ENCODE assay signal across 16 mouse cellular contexts in genomic region chr1:159792546-159792945, GRCm38 (mm10).
"Had no signal": no experiment of that assay in that cellular context is flagged by ENCODE, and none has a peak within 500 bp of the region (broad histone marks: within the 10 kb centered on the region; RNA-seq: fewer than 3 reads in every experiment).

No protein-coding gene starts in this region.

- DNase-seq: retina, postnatal 1 day; right cerebral cortex, adult 18-20 months; right cerebral cortex, postnatal 14 days; right cerebral cortex, postnatal 25 days; right cerebral cortex, postnatal 4 days; spleen, adult 18-20 months; thymus, adult 18-20 months; thymus, adult 2 months; thymus, postnatal 14 days; thymus, postnatal 25 days; thymus, postnatal 36 days; thymus, postnatal 4 days had no signal

- H3K4me3 ChIP-seq: neural tube, embryonic 13.5 days; neural tube, embryonic 15.5 days; stomach, embryonic 15.5 days had no signal

- H3K9ac ChIP-seq: neural tube, embryonic 13.5 days; neural tube, embryonic 15.5 days; stomach, embryonic 15.5 days had no signal

- H3K27ac ChIP-seq: neural tube, embryonic 13.5 days; neural tube, embryonic 15.5 days; stomach, embryonic 15.5 days; stomach, postnatal 0 days had no signal

- H3K36me3 ChIP-seq: neural tube, embryonic 13.5 days; neural tube, embryonic 15.5 days; stomach, embryonic 15.5 days had no signal

- H3K4me2 ChIP-seq: neural tube, embryonic 13.5 days; neural tube, embryonic 15.5 days; stomach, embryonic 15.5 days had no signal

- H3K4me1 ChIP-seq: neural tube, embryonic 13.5 days; neural tube, embryonic 15.5 days; stomach, embryonic 15.5 days had no signal

- H3K9me3 ChIP-seq: neural tube, embryonic 13.5 days; neural tube, embryonic 15.5 days; stomach, embryonic 15.5 days had no signal

- H3K27me3 ChIP-seq: neural tube, embryonic 13.5 days; neural tube, embryonic 15.5 days; stomach, embryonic 15.5 days had no signal
